Mouse (Mus musculus) lung, postnatal 0 days (tissue): Measurements from ENCODE around the gene Zfhx2.

Source experiments
- CTCF ChIP-seq: IDR thresholded peaks from 2 replicates; pipeline ENCODE4 v1.5.1; 2016; ENCODE audit warnings: antibody characterized with exemption, mild to moderate bottlenecking
- EP300 ChIP-seq: IDR thresholded peaks from 2 replicates; pipeline ENCODE4 v1.6.1; 2016; ENCODE audit warnings: antibody characterized with exemption, mild to moderate bottlenecking, control low read depth

DNA sequence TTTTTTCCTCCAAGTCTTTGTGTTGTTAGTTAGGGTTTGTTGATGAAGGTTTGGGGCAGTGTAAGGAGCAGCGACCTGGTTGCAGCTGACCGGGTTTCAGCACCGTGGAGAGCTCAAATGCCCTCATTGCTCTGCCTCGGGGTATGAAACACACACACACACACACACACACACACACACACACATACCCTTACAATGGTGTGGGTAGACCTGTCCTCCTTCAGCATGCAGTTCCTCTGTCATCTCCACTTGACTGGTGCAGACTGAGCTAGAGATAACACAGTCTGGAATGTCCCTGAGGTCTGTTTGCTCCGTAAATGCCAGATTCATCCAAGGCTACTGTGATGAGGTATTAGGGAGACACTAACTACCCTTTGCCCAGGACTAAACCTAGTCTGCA, 64.9 kb downstream of the Zfhx2 start:
- no peak for TF ChIP-seq CTCF
- no peak for TF ChIP-seq EP300
